ENCODE assay signal across 9 mouse cellular contexts in the genomic region with DNA sequence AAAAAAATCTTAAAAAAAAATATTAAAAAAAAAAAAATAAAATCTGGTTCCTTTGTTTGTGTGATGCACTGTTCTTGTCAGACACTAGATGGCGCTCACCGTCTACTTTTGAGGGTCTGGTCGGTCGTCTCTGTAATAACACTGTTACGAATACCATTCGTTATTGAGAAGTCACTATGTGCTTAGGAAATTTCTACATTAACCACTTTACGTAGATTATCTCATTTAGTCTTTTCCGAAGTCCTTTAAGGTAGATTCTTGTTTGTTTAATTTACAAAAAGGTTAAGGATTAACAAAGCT. TPM values are rescaled to one million over a fixed set of nuclear protein-coding genes. Genes with fewer than 3 reads are reported as not detected.
DNase-seq lines count a peak whose midpoint lies in the region; ATAC-seq and TF ChIP-seq lines count a peak whose summit lies in the region.
"Had no signal": no experiment of that assay in that cellular context is flagged by ENCODE, and none has a peak within 500 bp of the region (broad histone marks: within the 10 kb centered on the region; RNA-seq: fewer than 3 reads in every experiment).

No protein-coding gene starts in this region.

- H3K4me1 ChIP-seq in neural tube, embryonic 11.5 days (ENCODE audit: control insufficient read depth, insufficient read depth, low read length): no peaks in the 10 kb centered on the region
- H3K4me1 ChIP-seq in cortical plate, adult 2 months (ENCODE audit: control insufficient read depth, insufficient read depth, low read length): no peaks in the 10 kb centered on the region
- no peaks in the 10 kb centered on the region for H3K4me1 ChIP-seq in hindbrain, embryonic 12.5 days

- 16% methylated on average over 8 of the region's 8 CpGs for WGBS in neural tube, embryonic 11.5 days
- WGBS in hindbrain, embryonic 12.5 days: 10% methylated on average over 8 of the region's 8 CpGs

- no peak overlapping the region for H3K9ac ChIP-seq in neural tube, embryonic 11.5 days (ENCODE audit: low read length)
- no peak overlapping the region for H3K9ac ChIP-seq in hindbrain, embryonic 12.5 days
- H3K9ac ChIP-seq: heart, embryonic 15.5 days had no signal

- no peak for TF ChIP-seq POLR2A in cortical plate, adult 2 months (IDR thresholded peaks at IDR 0.05; ENCODE audit: extremely low read depth, insufficient read depth, low read length)

- H3K27me3 ChIP-seq in neural tube, embryonic 11.5 days (ENCODE audit: control insufficient read depth, insufficient read depth, low read length): no peaks in the 10 kb centered on the region
- 0 out of 2 replicates have a peak, but pooled peaks cover 4% of the 10 kb centered on the region for H3K27me3 ChIP-seq in hindbrain, embryonic 12.5 days
- H3K27me3 ChIP-seq: heart, embryonic 15.5 days had no signal

- no peak overlapping the region for H3K4me2 ChIP-seq in neural tube, embryonic 11.5 days (ENCODE audit: low read depth)
- H3K4me2 ChIP-seq in hindbrain, embryonic 12.5 days (replicated peaks): no peak overlapping the region

- no peaks in the 10 kb centered on the region for H3K36me3 ChIP-seq in neural tube, embryonic 11.5 days (ENCODE audit: control insufficient read depth, insufficient read depth, low read length)
- H3K36me3 ChIP-seq in hindbrain, embryonic 12.5 days: no peaks in the 10 kb centered on the region
- H3K36me3 ChIP-seq: heart, embryonic 15.5 days had no signal

- peak; percentile 59; the same call in 1 of the 2 replicates for ATAC-seq in neural tube, embryonic 11.5 days (ENCODE audit: insufficient read depth, low FRiP score, low TSS enrichment)
- peak; percentile 35; the same call in 1 of the 2 replicates for ATAC-seq in hindbrain, embryonic 12.5 days (ENCODE audit: low FRiP score)
- ATAC-seq in erythroid progenitor cell, adult 5-6 weeks (replicated peaks; ENCODE audit: low FRiP score, poor library complexity, severe bottlenecking): no peak

- DNase-seq in neural tube, embryonic 11.5 days (ENCODE audit: low spot score): peak; percentile 45
- DNase-seq in neural tube, embryonic 10.5 days (ENCODE audit: extremely low spot score, low spot score): no peak
- DNase-seq in T-cell, adult 2 months (ENCODE audit: low spot score): peak; percentile 9
- peak; percentile 52 for DNase-seq in lung, postnatal 10 days
- DNase-seq in thymus, postnatal 14 days: peak; percentile 16

- peak; percentile 76 for TF ChIP-seq CTCF in cortical plate, adult 2 months (IDR thresholded peaks at IDR 0.05; ENCODE audit: extremely low read depth, insufficient read depth, low read length)

- no peak overlapping the region for H3K4me3 ChIP-seq in neural tube, embryonic 11.5 days (ENCODE audit: low read depth, low read length)
- H3K4me3 ChIP-seq in cortical plate, adult 2 months (ENCODE audit: insufficient read depth, low read length): no peak overlapping the region
- H3K4me3 ChIP-seq in hindbrain, embryonic 12.5 days: no peak overlapping the region
- H3K4me3 ChIP-seq: heart, embryonic 15.5 days had no signal

- H3K9me3 ChIP-seq in neural tube, embryonic 11.5 days (ENCODE audit: control insufficient read depth, low read length): no peaks in the 10 kb centered on the region
- no peaks in the 10 kb centered on the region for H3K9me3 ChIP-seq in hindbrain, embryonic 12.5 days (replicated peaks)
- H3K9me3 ChIP-seq: heart, embryonic 15.5 days had no signal

- H3K27ac ChIP-seq in neural tube, embryonic 11.5 days (ENCODE audit: low read depth, low read length): no peak overlapping the region
- no peak overlapping the region for H3K27ac ChIP-seq in cortical plate, adult 2 months (ENCODE audit: insufficient read depth, low read length)
- H3K27ac ChIP-seq in hindbrain, embryonic 12.5 days: no peak overlapping the region
- H3K27ac ChIP-seq: heart, embryonic 15.5 days had no signal

RNA-seq across cellular contexts. Expression of gene Api5, which starts 27.9 kb away (rescaled TPM):
- 229 and 238 TPM in 2 replicates for polyA plus RNA-seq in neural tube, embryonic 11.5 days (2014; fragmentation: Nextera tagmentation; extraction: Ambion mirVana)
- polyA plus RNA-seq in cortical plate, adult 2 months (2012; rRNA removed): 45.8 and 46.2 TPM in 2 replicates
- 171 and 173 TPM in 2 replicates for polyA plus RNA-seq in hindbrain, embryonic 12.5 days (2016; fragmentation: Nextera tagmentation; extraction: Ambion mirVana)
- 73.2 and 98.1 TPM in 2 replicates for total RNA-seq in erythroid progenitor cell, adult 5-6 weeks (2015; ENCODE audit: low replicate concordance)
- 65.7 and 78.7 TPM in 2 replicates for total RNA-seq in erythroid progenitor cell, adult 5-6 weeks (2017; ENCODE audit: low replicate concordance)

RNA-seq across cellular contexts. Expression of gene Ttc17, which starts 59.4 kb away (rescaled TPM):
- polyA plus RNA-seq in neural tube, embryonic 11.5 days (2014; fragmentation: Nextera tagmentation; extraction: Ambion mirVana): 13.7 and 14.5 TPM in 2 replicates
- 28.2 and 29.8 TPM in 2 replicates for polyA plus RNA-seq in cortical plate, adult 2 months (2012; rRNA removed)
- polyA plus RNA-seq in hindbrain, embryonic 12.5 days (2016; fragmentation: Nextera tagmentation; extraction: Ambion mirVana): 18.3 and 20.1 TPM in 2 replicates
- 11.3 and 13.7 TPM in 2 replicates for total RNA-seq in erythroid progenitor cell, adult 5-6 weeks (2015; ENCODE audit: low replicate concordance)
- 12.4 and 17.5 TPM in 2 replicates for total RNA-seq in erythroid progenitor cell, adult 5-6 weeks (2017; ENCODE audit: low replicate concordance)
